In the genomic region with DNA sequence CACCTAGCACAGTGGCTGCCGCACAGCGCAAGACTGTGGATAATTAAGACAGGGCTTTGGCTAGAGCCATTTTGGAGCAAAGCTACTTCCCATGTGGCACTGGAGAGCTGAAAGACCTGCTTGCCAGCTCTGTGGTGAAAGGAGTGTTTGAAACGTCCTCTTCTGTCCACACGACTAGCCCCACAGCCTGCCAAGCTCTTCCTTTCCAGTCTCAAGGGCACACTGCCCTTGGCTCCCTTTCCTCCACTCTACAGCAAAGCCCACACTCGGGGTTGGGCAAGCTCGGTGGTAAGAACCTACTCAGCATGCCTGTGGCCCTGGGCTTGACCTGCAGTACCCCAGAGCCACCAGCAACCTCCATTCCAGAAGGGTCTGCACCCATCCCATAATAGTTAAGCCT, we compare ENCODE assay signal across 10 mouse cellular contexts.
DNase-seq lines count a peak whose midpoint lies in the region; ATAC-seq and TF ChIP-seq lines count a peak whose summit lies in the region.
"Had no signal": no experiment of that assay in that cellular context is flagged by ENCODE, and none has a peak within 500 bp of the region (broad histone marks: within the 10 kb centered on the region; RNA-seq: fewer than 3 reads in every experiment).

No protein-coding gene starts in this region.

- no peak overlapping the region for H3K4me3 ChIP-seq in stomach, postnatal 0 days (ENCODE audit: low read depth, low read length)
- no peak overlapping the region for H3K4me3 ChIP-seq in neural tube, embryonic 15.5 days (replicated peaks)
- H3K4me3 ChIP-seq: forebrain, embryonic 12.5 days had no signal

- DNase-seq in cerebellum, postnatal 14 days: peak; percentile 60 to 63
- no peak for DNase-seq in cerebellum, adult 18-20 months
- DNase-seq in ovary, postnatal 36 days (ENCODE audit: low spot score): peak; percentile 70
- DNase-seq in ovary, postnatal 10 days (ENCODE audit: low spot score): no peak
- peak; percentile 39 to 65 for DNase-seq in heart, postnatal 14 days
- peak; percentile 46 for DNase-seq in stomach, postnatal 0 days (ENCODE audit: low spot score)
- DNase-seq in thymus, adult 18-20 months: no peak

- no peak overlapping the region for H3K9ac ChIP-seq in stomach, postnatal 0 days (ENCODE audit: low read length)
- no peak overlapping the region for H3K9ac ChIP-seq in neural tube, embryonic 15.5 days (replicated peaks)
- H3K9ac ChIP-seq: forebrain, embryonic 12.5 days; hindbrain, embryonic 14.5 days had no signal

- H3K27me3 ChIP-seq in stomach, postnatal 0 days (ENCODE audit: control insufficient read depth, insufficient read depth, low read length): no peaks in the 10 kb centered on the region
- no peaks in the 10 kb centered on the region for H3K27me3 ChIP-seq in neural tube, embryonic 15.5 days (replicated peaks)
- H3K27me3 ChIP-seq: forebrain, embryonic 12.5 days had no signal

- H3K4me2 ChIP-seq in stomach, postnatal 0 days (replicated peaks; ENCODE audit: low read depth): no peak overlapping the region
- H3K4me2 ChIP-seq in neural tube, embryonic 15.5 days: no peak overlapping the region
- H3K4me2 ChIP-seq: forebrain, embryonic 12.5 days; hindbrain, embryonic 14.5 days had no signal

- no peaks in the 10 kb centered on the region for H3K36me3 ChIP-seq in stomach, postnatal 0 days (ENCODE audit: control insufficient read depth, insufficient read depth, low read length)
- H3K36me3 ChIP-seq in neural tube, embryonic 15.5 days: no peaks in the 10 kb centered on the region
- H3K36me3 ChIP-seq: forebrain, embryonic 12.5 days had no signal

- H3K4me1 ChIP-seq in stomach, postnatal 0 days (replicated peaks; ENCODE audit: control insufficient read depth, insufficient read depth): peaks cover 3% of the 10 kb centered on the region; the same call in 1 of the 2 replicates
- peaks cover 24% of the 10 kb centered on the region for H3K4me1 ChIP-seq in neural tube, embryonic 15.5 days

- no peak for ATAC-seq in stomach, postnatal 0 days (ENCODE audit: low FRiP score, low TSS enrichment)
- ATAC-seq in neural tube, embryonic 15.5 days (ENCODE audit: low FRiP score): no peak

- TF ChIP-seq EP300 in stomach, postnatal 0 days (optimal IDR thresholded peaks at IDR 0.05): no peak

- H3K27ac ChIP-seq in stomach, postnatal 0 days (replicated peaks): no peak overlapping the region
- H3K27ac ChIP-seq in neural tube, embryonic 15.5 days (replicated peaks): no peak overlapping the region
- H3K27ac ChIP-seq: forebrain, embryonic 12.5 days; hindbrain, embryonic 14.5 days had no signal

- intact Hi-C loops in heart, postnatal 14 days (cut with DNase I): no loop called here

- WGBS in stomach, postnatal 0 days: 52% methylated on average over 6 of the region's 6 CpGs
- WGBS in neural tube, embryonic 15.5 days: 78% methylated on average over 6 of the region's 6 CpGs

- no peaks in the 10 kb centered on the region for H3K9me3 ChIP-seq in stomach, postnatal 0 days (ENCODE audit: control insufficient read depth, low read length)
- H3K9me3 ChIP-seq in neural tube, embryonic 15.5 days (replicated peaks): no peaks in the 10 kb centered on the region
- H3K9me3 ChIP-seq: forebrain, embryonic 12.5 days had no signal

- no peak for TF ChIP-seq CTCF in stomach, postnatal 0 days (IDR thresholded peaks at IDR 0.05; ENCODE audit: low read depth)

Comparison
In these comparisons a context has a peak if more than half of its experiments do, and no peak if none do; other contexts are left out.
1. DNase-seq: peak in cerebellum, postnatal 14 days (2 of 2), ovary, postnatal 36 days (single experiment), heart, postnatal 14 days (2 of 2) and stomach, postnatal 0 days (single experiment); none in cerebellum, adult 18-20 months (0 of 2), ovary, postnatal 10 days (single experiment) and thymus, adult 18-20 months (0 of 2).